Mouse (Mus musculus) common myeloid progenitor, adult 5-6 weeks (primary cell): Measurements from ENCODE around the gene Cib2. TPM values are rescaled to one million over a fixed set of nuclear protein-coding genes. Genes with fewer than 3 reads are reported as not detected.

Experiments used
- ATAC-seq: replicated peaks from 2 replicates; pipeline ENCODE4 v1.8.0; 2016; ENCODE audit warnings: low read depth, mild to moderate bottlenecking, moderate TSS enrichment, inconsistent platforms; ENCODE audit not compliant: poor library complexity, severe bottlenecking
- total RNA-seq: library from RNA; stranded (forward); fragments of 200-1000, 187-1606 nt; gene quantifications from 2 replicates; pipeline ENCODE4 v1.2.3, GENCODE M21; 2017

Gene Cib2
- total RNA-seq, 1 experiment from 2014 or later, result not detected

GRCm38 (mm10) chr9:54500832-54501452 lies 59.1 kb downstream of the Cib2 start:
- ATAC-seq, result peak; percentile 34

DNA sequence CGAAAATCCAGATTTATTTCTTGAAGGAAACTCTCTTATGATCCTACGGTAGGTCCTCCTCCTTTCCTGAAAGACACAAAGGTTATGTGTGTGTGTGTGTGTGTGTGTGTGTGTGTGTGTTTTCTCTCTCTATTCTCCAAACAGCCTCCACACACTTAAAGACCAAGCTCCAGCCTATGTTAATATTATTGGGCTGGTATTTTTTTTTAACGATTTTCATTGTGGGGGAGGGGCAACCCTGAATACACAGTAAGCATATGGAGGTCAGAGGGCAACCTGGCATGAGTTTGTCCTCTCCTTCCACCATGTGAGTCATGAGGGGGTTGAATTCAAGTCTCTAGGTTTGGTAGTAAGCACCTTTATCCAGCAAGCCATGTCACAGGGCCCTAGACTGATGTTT lies 60.2 kb downstream of the Cib2 start:
- no peak for ATAC-seq

DNA sequence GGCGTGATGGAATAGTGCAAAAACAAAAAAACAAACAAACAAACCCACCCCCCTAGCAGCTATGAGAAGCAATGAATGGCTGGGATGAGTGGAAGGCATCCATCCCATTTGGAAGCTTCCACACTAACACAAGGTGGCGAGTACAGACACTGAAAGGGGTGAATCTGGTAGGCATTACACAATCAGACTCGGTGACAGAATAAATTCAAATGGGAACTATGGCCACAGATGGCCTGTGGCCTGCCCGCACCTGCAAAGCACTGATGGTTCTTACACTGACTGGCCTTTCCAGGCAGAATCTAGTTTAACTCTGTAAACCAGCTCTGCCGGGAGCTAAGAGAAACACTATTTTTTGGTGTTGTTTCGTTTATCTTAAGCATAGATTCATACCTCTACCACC lies 60.7 kb downstream of the Cib2 start:
- ATAC-seq, result no peak

Other genes starting within 250 kb of the Cib2 start
- gene Dmxl2, start 58.6 kb downstream of the Cib2 start, total RNA-seq, result 3.2 and 7.7 TPM in 2 replicates
- not detected in 2 replicates for gene Sh2d7, start 21.2 kb downstream of the Cib2 start, total RNA-seq
- gene Idh3a, start 26.1 kb upstream of the Cib2 start, total RNA-seq, result 86.3 and 104 TPM in 2 replicates
- not detected in 2 replicates for gene Acsbg1, start 101.7 kb upstream of the Cib2 start, total RNA-seq
- 3.8 and 6.7 TPM in 2 replicates for gene Dnaja4, start 138.7 kb upstream of the Cib2 start, total RNA-seq
- gene Wdr61, start 174.3 kb upstream of the Cib2 start, total RNA-seq, result 98.2 and 105 TPM in 2 replicates
- gene Crabp1, start 204.5 kb upstream of the Cib2 start, total RNA-seq, result not detected in 2 replicates